Mouse (Mus musculus) MEL-GATA-1-ER (cell line): ENCODE measurements around the gene Ctdspl.

Source experiments
- DNase-seq: peaks from one replicate; pipeline ENCODE4 v3.0.0-alpha.2; 2012; ENCODE audit warnings: low read depth; ENCODE audit errors: extremely low read depth

Gene Ctdspl

GRCm38 (mm10) chr9:118949654-118950053 is 23.4 kb downstream of the Ctdspl start:
- DNase-seq = no peak

DNA sequence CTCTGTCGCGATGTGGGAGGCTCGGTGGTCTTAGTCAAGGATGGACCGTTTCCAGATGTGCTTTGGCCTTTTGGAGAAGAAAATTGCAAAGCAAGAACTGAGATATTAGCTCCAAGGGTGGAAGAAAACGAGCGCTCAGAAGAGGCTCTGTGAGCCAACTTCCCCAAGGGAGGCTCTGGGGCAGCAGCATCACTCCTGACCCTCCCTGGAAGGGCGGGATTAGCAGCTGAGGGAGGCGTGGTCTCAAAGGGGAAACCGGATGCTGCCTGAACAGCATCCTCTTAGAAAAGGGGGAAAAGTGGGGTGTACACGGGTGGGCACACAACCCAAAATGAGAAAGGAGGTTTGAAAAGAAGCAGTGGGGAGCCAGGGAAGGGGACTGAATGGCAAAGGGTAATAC is 23.8 kb downstream of the Ctdspl start:
- peak; percentile 17 for DNase-seq

DNA sequence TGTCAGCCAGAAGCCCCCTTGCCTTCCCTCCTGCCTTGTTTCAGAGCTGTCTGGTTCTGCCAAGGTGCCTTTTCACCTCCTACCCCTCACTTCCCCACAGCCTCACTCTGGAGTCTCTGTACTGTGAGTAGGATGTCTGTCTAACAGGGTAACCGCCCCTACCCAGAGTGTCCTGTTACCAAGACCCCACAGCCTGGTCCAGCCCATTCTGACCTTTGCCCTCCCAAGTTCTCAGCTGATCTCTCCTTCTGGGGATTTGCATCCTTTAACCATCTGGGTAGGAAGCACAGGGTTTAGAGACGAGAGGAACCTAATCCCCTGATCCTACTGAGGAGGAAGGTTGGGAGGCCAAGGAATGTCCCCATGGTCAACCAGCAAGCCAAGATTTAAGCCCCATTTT is 24.5 kb downstream of the Ctdspl start:
- no peak for DNase-seq

- no peak for DNase-seq
Observed at GRCm38 (mm10) chr9:118951381-118951780, 25.1 kb downstream of the Ctdspl start.

GRCm38 (mm10) chr9:118952180-118952579 is 25.9 kb downstream of the Ctdspl start:
- no peak for DNase-seq

DNA sequence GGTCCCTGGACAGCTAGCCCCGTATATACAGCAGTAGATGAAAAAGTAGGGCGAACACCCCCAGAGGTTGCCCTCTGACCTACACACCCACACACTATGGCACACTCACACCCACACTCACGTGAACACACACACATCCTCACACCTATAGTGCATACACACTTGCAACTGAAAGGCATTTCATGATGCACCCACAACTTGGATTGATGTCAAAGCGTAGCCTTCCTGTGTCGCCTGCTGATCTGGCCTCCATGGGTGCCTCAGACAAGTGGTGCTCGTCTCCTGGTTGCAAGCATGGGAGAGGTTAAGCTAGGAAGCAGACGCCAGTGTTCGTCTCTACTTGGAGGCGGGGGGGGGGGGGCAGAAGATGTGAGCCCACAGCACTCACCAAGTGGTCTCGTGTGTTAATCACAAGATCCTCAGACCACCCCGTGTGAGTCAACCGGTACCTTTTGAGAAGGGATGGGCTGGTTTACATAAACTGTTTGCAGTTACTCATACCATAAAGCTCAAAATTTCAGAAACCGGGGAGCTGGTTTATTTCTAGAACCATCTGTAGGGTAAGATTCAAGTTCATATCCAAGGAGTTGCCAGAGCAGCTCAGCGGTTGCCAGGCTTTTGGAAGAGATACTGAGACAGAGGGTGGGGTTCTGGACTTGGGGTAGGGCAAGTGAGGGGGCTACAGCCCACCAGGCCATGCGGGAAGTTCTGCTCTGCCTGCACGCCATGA is 27.4 kb downstream of the Ctdspl start:
- no peak for DNase-seq

- no peak for DNase-seq
Observed at GRCm38 (mm10) chr9:118958802-118959201, 32.5 kb downstream of the Ctdspl start.

DNA sequence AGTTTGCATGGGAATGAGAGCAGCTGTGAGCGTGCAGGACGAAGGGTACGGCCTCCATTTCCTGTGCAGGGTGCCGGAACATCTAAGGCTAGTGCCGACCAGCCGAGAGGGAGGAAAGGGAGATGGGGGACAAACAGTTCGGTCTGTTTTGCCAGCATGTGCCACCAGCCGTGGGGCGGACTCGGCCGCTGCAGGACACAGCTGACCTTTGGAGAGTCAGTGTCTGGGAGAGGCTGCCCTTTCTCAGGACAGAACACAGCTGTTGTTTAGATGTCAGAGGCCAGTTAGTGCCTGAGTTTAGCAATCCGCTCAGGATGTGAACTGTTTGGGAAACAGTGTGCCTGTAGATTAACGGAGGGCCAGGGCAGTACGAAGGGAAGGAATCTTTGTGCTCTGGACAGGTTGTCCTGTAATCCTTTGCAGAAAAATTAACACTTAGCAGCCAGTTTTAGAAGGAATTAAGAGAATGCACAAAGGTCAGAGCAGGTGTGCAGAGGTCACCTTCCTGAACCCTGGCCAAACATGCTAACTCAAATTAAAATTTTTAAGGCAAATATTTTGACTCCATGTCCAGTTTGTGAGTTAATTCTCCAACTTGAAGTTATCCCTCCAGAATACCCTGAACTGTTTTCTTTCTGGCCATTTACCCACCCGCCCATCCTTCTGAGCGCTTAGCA is 34.3 kb downstream of the Ctdspl start:
- DNase-seq = no peak

DNA sequence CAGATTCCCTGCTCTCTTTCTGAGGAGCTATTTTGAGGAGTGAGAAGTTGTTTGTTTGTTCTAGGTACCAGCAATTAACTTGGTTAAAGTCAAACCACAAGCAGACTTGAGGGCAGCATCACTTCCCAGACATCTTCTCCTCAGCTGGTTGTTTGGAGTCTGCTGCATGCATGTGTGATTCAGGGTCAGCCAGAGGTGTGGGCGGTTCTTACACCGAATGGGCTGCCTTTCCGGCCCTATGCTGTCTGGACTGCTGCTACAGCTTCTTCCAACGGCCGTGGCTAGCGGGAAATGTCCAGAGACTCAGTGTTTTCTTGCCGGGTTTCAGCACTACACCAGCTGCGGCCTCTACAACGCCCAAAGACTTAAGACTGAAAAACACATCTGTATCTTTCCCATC is 36.9 kb downstream of the Ctdspl start:
- no peak for DNase-seq

DNA sequence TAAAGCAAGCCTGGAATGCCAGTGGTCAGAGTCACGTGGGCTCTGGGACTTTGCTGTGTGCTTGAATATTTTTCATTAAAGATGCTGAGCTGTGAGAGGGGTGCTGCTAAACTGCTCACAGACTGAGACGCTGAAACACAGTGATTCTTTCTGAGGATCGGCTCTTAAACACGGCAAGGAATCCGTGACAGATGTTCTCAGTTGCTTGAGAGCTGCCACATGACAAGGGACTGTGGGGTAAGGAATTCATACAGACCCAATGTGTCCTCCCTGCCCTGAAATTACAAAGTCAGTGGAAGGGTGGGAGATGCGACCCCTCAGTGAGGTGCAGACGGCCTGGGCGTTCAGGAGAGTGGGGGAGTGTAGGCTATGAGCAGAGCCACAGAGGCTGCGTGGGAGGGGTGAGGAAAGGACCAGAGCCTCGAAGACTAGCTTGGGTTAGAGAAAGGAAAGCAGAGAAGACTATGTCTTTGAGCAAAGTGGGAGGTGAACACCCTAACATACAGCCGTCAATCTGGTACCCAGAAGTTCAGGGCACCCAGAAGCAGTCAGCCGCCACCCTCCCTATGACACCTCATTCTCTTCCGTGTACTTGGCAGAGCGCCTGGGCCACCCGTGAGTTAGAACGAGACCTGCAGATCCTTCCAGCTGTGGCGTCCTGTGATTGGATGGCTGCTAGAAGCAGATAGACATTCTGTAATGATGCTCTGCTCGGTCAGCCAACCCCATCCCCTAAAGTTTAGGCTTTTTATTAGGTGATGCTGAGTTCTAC is 38.2 kb downstream of the Ctdspl start:
- DNase-seq = no peak

GRCm38 (mm10) chr9:118969810-118970209 is 43.6 kb downstream of the Ctdspl start:
- DNase-seq = no peak

GRCm38 (mm10) chr9:118973028-118973427 is 46.8 kb downstream of the Ctdspl start:
- no peak for DNase-seq

DNA sequence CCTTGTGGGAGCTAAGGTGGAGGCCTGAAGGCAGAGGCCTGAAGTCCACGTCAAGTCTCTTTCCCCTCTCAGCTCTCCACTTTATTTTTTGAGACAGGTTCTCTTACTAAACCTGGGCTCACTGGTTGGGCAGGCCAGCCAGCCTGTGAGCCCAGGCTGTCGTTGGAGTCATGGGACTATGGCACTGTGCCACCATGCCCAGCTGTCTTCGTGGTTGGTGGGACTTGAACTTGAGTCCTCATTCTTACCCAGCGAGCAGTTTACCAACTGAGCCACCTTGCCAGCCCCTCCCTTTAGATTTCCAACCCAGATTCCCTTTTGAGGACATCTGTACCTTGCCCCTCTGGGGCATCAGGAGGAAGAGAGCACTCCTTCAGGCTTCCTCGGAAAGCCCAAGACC is 47.3 kb downstream of the Ctdspl start:
- no peak for DNase-seq

- DNase-seq = peak; percentile 31
Observed at GRCm38 (mm10) chr9:118974148-118974547, 47.9 kb downstream of the Ctdspl start.

- no peak for DNase-seq
Observed at GRCm38 (mm10) chr9:118975211-118975671, 49.0 kb downstream of the Ctdspl start.

DNA sequence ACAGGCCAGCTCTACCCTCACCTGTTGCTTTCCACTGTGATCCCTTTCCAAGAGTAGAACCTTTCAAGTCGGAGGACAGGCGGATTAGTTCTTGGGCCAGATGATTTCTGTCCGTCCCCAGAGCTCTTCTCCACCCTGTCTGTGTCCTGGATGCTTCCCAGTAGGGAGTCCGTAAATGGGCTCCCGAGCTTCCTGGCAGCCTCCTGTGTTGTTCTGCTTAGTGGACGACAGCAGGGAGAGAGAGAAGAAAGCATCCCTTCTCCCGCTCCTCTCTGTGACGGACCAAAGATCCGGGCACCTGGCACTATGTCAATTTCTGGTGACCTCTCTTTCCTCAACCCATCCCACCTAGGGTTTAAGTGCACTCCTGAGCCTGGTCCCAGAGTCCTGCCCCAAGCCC is 49.5 kb downstream of the Ctdspl start:
- no peak for DNase-seq

- DNase-seq = no peak
Observed at GRCm38 (mm10) chr9:118976561-118976960, 50.3 kb downstream of the Ctdspl start.

DNA sequence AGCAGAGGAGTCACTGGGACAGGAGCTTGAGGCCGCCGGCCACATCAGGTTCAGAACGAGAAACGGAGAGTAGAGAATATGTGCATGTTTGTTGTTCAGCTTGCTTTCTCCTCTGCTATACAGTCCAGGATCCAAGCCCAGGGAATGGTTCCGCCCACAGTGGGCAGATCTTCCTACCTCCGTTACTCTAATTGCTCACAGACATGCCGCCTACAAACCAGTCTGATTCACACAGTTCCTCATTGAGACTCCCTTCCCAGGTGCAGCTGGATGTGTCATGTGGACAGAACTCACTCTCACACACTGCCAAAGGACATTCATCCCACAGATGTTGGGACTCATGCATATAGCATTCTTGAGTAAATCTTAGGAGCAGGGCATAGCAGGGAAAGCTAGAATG is 51.2 kb downstream of the Ctdspl start:
- DNase-seq = no peak

DNA sequence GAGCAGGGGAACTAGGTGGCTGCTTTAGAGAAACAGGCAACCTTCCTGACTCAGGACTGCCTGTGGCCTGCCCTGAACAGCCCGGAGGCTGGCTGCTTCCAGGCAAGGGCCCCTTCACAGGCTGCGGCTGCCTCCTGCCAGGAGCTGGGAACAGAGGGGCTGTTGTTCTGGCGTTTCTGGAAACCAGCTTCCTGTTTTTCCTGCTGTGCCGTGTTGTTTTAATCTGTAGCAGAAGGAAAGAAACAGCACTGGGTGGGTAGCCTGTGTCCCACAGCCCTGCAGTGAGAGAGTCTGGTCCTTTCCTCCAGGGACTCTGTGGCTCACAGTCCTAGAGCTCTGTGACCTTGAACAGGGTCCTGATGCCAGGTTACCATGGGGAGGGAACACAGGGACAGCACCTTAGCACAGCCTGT is 54.2 kb downstream of the Ctdspl start:
- no peak for DNase-seq

GRCm38 (mm10) chr9:118984650-118985432 is 58.6 kb downstream of the Ctdspl start:
- DNase-seq = no peak

GRCm38 (mm10) chr9:118986286-118986685 is 60.0 kb downstream of the Ctdspl start:
- DNase-seq = no peak
